Mouse (Mus musculus): ENCODE measurements around the gene Mterf4.

Gene Mterf4

DNA sequence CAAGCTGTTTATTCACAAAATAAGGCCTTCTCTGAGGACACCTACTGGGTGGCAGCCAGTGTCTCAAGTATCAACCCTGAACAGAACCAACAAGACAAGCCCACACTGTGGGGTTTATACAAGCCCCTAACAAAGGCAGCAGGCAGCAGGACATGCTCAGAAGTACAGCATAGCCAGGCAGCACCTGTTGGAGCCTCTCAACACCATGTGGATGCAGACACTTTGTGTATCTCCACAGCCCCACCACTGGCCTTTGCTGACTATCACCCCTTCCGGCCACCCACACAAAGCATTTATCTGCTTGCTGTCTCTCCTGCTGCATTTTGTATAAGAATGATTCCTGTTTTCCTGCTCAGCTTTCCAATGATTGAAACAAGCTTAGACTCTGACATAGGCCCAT is 48.2 kb downstream of the Mterf4 start:
- DNase-seq: no peak

DNA sequence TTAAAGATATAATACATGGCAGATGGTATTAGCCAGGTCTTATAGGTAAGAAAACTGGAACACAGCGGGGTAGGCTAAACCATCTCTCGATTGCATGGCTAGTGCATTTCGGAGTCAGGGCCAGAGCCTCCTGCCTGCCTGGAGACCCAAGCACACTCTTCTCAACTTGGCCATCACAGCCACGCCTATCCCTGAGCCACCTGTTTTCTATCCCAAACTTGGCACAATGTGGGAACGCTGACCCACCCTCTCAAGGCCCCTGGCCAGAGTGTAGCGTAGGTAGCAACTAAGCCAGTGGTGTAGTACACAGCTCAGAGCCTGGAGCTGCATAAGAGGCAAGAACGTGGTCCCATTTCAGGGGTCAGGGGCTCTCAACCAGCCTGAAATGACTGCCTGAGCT is 50.0 kb downstream of the Mterf4 start:
- no peak for DNase-seq

DNA sequence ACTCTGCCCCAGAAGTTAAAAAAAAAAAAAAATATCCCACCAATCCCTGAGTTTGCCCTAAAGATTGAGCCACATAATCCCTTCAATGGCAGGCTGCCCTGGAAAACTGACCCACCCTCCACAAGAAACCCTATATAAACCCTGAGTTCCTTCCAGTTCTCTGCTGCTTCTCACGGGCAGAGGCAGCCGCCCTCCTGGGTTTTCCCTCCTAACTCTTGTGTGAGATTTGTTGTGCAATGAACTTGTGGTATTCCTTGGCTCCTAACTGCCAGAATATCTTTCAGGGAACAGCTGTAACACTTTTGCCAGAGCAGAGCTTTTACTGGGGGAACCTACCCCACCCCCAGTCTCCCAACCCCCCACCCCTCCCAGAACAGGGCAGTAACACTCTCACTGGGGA is 53.1 kb downstream of the Mterf4 start:
- DNase-seq: no peak
